Mouse (Mus musculus): Measurements from ENCODE around the gene Zdhhc1. TPM values are rescaled to one million over a fixed set of nuclear protein-coding genes. Genes with fewer than 3 reads are reported as not detected.
A peak's percentile ranks its signal among the peaks of the same experiment; 100 is the strongest.

The Zdhhc1 gene
- polyA plus RNA-seq, 1 experiment = 10.1 TPM

- Histone ChIP-seq H3K27ac (ENCODE audit: control insufficient read depth, insufficient read depth, low read depth, low read length, poor library complexity) (no peak overlapping the region), H3K4me3 (replicated peaks; ENCODE audit: control insufficient read depth, low read depth, low read length) (no peak overlapping the region), H3K4me1 (ENCODE audit: control insufficient read depth, insufficient read depth, low read length) (peaks cover 3% of the 10 kb centered on the region)
- 88% methylated on average over 21 of the region's 21 CpGs for WGBS
- TF ChIP-seq POLR2A (IDR thresholded peaks at IDR 0.05; ENCODE audit: borderline replicate concordance, control insufficient read depth, low read depth, low read length) (no peak), CTCF (IDR thresholded peaks at IDR 0.05; ENCODE audit: control insufficient read depth, insufficient read depth, low read length) (no peak)
These were observed 25.5 kb upstream of the Zdhhc1 start for GRCm38 (mm10) chr8:105521995-105522769.

- Histone ChIP-seq H3K27ac (ENCODE audit: control insufficient read depth, insufficient read depth, low read depth, low read length, poor library complexity) (no peak overlapping the region), H3K4me3 (replicated peaks; ENCODE audit: control insufficient read depth, low read depth, low read length) (no peak overlapping the region), H3K4me1 (ENCODE audit: control insufficient read depth, insufficient read depth, low read length) (peaks cover 3% of the 10 kb centered on the region)
- TF ChIP-seq POLR2A (IDR thresholded peaks at IDR 0.05; ENCODE audit: borderline replicate concordance, control insufficient read depth, low read depth, low read length) (no peak), CTCF (IDR thresholded peaks at IDR 0.05; ENCODE audit: control insufficient read depth, insufficient read depth, low read length) (no peak)
- WGBS = 60% methylated on average over 3 of the region's 3 CpGs
These were observed 24.4 kb upstream of the Zdhhc1 start for GRCm38 (mm10) chr8:105521061-105521460.

GRCm38 (mm10) chr8:105520521-105520920, 23.8 kb upstream of the Zdhhc1 start:
- Histone ChIP-seq H3K4me3 (replicated peaks; ENCODE audit: control insufficient read depth, low read depth, low read length) (no peak overlapping the region), H3K4me1 (ENCODE audit: control insufficient read depth, insufficient read depth, low read length) (peaks cover 3% of the 10 kb centered on the region), H3K27ac (ENCODE audit: control insufficient read depth, insufficient read depth, low read depth, low read length, poor library complexity) (no peak overlapping the region)
- WGBS = 90% methylated on average over 5 of the region's 5 CpGs
- TF ChIP-seq CTCF (IDR thresholded peaks at IDR 0.05; ENCODE audit: control insufficient read depth, insufficient read depth, low read length) (no peak), POLR2A (IDR thresholded peaks at IDR 0.05; ENCODE audit: borderline replicate concordance, control insufficient read depth, low read depth, low read length) (no peak)

DNA sequence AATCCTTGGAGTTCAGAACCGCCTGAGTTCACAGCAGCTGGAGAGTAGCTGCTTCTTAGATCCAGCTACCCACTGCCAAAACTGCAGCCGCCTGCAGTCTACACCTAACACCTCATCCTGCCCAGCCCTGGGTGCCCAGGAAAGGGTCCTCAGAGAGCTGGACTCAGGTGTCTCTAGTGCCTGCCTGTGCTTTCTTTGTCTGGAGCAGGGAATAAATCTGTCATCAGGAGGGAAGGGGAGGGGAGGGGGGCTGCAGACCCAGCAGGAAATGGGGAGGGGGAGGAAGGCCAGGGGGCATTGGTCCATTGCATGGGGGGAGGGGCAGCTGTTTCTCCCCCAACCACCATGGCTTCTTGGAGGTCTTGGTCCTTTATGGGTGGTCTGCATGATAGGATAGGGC, 22.9 kb upstream of the Zdhhc1 start:
- Histone ChIP-seq H3K4me3 (replicated peaks; ENCODE audit: control insufficient read depth, low read depth, low read length) (no peak overlapping the region), H3K27ac (ENCODE audit: control insufficient read depth, insufficient read depth, low read depth, low read length, poor library complexity) (no peak overlapping the region), H3K4me1 (ENCODE audit: control insufficient read depth, insufficient read depth, low read length) (peaks cover 3% of the 10 kb centered on the region)
- TF ChIP-seq CTCF (IDR thresholded peaks at IDR 0.05; ENCODE audit: control insufficient read depth, insufficient read depth, low read length) = no peak
- TF ChIP-seq POLR2A (IDR thresholded peaks at IDR 0.05; ENCODE audit: borderline replicate concordance, control insufficient read depth, low read depth, low read length) = no peak
- WGBS = 30% methylated on average over 2 of the region's 2 CpGs

DNA sequence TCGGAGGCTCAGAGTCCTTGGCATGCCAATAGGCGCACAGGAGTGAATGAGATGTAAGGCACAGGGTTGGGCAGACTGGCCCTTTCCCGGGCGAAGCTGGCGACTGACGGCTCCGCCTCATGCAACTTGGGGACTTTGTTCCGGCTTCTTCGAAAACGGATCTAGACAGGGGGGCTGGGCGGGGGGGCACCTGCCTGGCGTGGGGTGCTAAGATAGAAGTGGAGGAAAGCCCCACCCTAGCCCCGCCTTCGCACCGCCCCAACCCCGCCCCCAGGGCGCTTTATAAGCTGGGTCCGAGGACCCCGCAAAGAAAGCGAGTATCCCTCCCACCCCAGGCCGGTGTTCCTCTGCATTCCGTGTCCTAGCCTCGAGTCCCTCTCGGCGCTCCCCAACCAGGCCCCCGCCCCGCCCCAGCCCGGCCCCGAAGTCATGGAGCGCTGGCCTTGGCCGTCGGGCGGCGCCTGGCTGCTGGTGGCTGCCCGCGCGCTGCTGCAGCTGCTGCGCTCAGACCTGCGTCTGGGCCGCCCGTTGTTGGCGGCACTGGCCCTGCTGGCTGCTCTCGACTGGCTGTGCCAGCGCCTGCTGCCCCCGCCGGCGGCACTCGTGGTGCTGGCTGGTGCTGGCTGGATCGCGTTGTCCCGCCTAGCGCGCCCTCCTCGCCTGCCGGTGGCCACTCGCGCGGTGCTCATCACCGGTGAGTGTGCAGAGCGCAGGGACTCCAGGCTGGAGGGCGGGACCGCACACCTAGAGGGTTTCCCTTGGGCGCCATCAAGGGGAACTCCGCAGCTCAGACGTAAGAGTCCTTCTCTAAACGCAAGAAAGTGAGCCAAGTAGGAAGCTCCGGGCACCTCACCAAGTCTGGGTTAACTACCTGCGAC, 22.0 kb upstream of the Zdhhc1 start, which contains the start of gene Hsd11b2:
TSS of gene Hsd11b2 (plus strand) at position 320 of the 878 bp plus-strand sequence.
- no peak for TF ChIP-seq CTCF (IDR thresholded peaks at IDR 0.05; ENCODE audit: control insufficient read depth, insufficient read depth, low read length)
- no peak for TF ChIP-seq POLR2A (IDR thresholded peaks at IDR 0.05; ENCODE audit: borderline replicate concordance, control insufficient read depth, low read depth, low read length)
- peak within 1 kb of the TSS; percentile 43 for H3K4me3 ChIP-seq (replicated peaks; ENCODE audit: control insufficient read depth, low read depth, low read length)
- peaks cover 3% of the 10 kb centered on the region for H3K4me1 ChIP-seq (ENCODE audit: control insufficient read depth, insufficient read depth, low read length)
- H3K27ac ChIP-seq (ENCODE audit: control insufficient read depth, insufficient read depth, low read depth, low read length, poor library complexity) = peak within 1 kb of the TSS; percentile 18; the same call in 1 of the 2 replicates
- under 1% methylated on average over 68 of the region's 68 CpGs for WGBS

- Histone ChIP-seq H3K4me1 (ENCODE audit: control insufficient read depth, insufficient read depth, low read length) (peaks cover 3% of the 10 kb centered on the region), H3K4me3 (replicated peaks; ENCODE audit: control insufficient read depth, low read depth, low read length) (no peak overlapping the region), H3K27ac (ENCODE audit: control insufficient read depth, insufficient read depth, low read depth, low read length, poor library complexity) (no peak overlapping the region)
- 65% methylated on average over 8 of the region's 8 CpGs for WGBS
- TF ChIP-seq POLR2A (IDR thresholded peaks at IDR 0.05; ENCODE audit: borderline replicate concordance, control insufficient read depth, low read depth, low read length) (no peak), CTCF (IDR thresholded peaks at IDR 0.05; ENCODE audit: control insufficient read depth, insufficient read depth, low read length) (no peak)
These were observed 20.6 kb upstream of the Zdhhc1 start for GRCm38 (mm10) chr8:105517346-105517745.

DNA sequence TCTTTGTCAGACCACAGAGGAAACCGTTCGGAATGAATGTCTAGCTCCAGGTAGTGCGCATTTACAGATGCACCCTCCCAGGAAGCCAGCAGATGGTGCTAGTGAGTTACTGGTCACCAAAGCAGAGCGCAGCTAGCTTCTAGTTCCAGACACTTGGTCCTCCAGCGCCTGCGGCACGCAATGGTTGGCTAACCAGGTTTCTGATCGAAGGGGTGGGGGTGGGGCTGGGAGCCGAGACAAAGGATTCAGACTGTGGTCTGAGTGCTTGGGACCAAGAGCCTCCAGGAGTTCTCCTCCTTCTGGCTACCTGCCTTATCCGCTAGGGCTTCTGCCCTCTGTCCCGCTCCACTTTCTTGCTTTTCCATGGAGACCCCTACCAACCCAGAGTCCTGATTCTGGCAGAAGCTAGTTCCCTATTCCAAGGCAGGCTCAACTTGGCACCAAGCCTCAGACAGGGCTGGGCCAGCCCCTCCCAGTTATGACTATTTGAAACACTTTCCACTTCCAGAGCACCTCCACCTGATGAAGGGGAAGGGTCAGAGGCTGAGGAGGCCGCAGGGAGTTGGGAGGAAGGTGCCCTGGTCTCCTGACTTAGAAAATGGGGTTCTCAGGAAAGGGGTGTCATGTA, 19.4 kb upstream of the Zdhhc1 start:
- peak; percentile 95 for TF ChIP-seq CTCF (IDR thresholded peaks at IDR 0.05; ENCODE audit: control insufficient read depth, insufficient read depth, low read length)
- TF ChIP-seq POLR2A (IDR thresholded peaks at IDR 0.05; ENCODE audit: borderline replicate concordance, control insufficient read depth, low read depth, low read length) = no peak
- Histone ChIP-seq H3K4me3 (replicated peaks; ENCODE audit: control insufficient read depth, low read depth, low read length) (no peak overlapping the region), H3K27ac (ENCODE audit: control insufficient read depth, insufficient read depth, low read depth, low read length, poor library complexity) (no peak overlapping the region), H3K4me1 (ENCODE audit: control insufficient read depth, insufficient read depth, low read length) (peaks cover 3% of the 10 kb centered on the region)
- 17% methylated on average over 12 of the region's 12 CpGs for WGBS

DNA sequence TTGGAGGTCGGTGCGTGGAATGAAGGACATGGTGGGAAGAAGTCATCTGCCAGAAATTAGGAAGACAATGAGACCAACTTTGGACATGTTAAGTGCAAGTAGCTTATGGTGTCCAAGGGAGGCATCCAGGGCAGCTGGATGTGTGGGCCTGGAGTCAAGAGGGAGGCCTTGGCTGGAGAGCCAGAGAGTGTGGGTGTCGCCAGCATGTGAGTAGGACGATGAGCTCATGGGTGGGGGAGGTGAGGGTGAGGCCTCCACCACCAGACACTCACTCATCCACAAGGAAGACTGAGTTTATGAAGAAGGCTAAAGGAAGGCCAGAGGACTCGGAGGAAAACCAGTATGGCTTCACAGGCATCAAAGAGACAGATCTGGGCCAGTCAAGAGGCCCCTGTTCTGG, 18.0 kb upstream of the Zdhhc1 start:
- no peak for TF ChIP-seq POLR2A (IDR thresholded peaks at IDR 0.05; ENCODE audit: borderline replicate concordance, control insufficient read depth, low read depth, low read length)
- TF ChIP-seq CTCF (IDR thresholded peaks at IDR 0.05; ENCODE audit: control insufficient read depth, insufficient read depth, low read length) = no peak
- 85% methylated on average over 5 of the region's 5 CpGs for WGBS
- Histone ChIP-seq H3K4me1 (ENCODE audit: control insufficient read depth, insufficient read depth, low read length) (peaks cover 3% of the 10 kb centered on the region), H3K4me3 (replicated peaks; ENCODE audit: control insufficient read depth, low read depth, low read length) (no peak overlapping the region), H3K27ac (ENCODE audit: control insufficient read depth, insufficient read depth, low read depth, low read length, poor library complexity) (no peak overlapping the region)

All from bone marrow, adult 2 months (tissue).